Mouse (Mus musculus): Measurements from ENCODE around the gene Il23a. TPM values are rescaled to one million over a fixed set of nuclear protein-coding genes. Genes with fewer than 3 reads are reported as not detected.
"Not testable (repeated sequence)": the region's sequence is repeated elsewhere in the genome, so short reads cannot be mapped to it uniquely, and the experiment has no call there.

The Il23a gene
- polyA plus RNA-seq, 1 experiment from 2014 or later, result not detected

GRCm38 (mm10) chr10:128302785-128303125 lies 4.2 kb upstream of the Il23a start:
- WGBS (ENCODE audit: insufficient replicate concordance), result under 1% methylated on average over 9 of the region's 9 CpGs
- Histone ChIP-seq H3K4me2 (peak overlapping the region; percentile 89), H3K9me3 (replicated peaks) (no peaks in the 10 kb centered on the region), H3K4me3 (peak overlapping the region; percentile 69), H3K9ac (peak overlapping the region; percentile 85), H3K27ac (peak overlapping the region; percentile 86), H3K4me1 (peaks cover 28% of the 10 kb centered on the region), H3K36me3 (peaks cover 6% of the 10 kb centered on the region), H3K27me3 (replicated peaks) (no peaks in the 10 kb centered on the region)
- peak; percentile 40 for ATAC-seq

GRCm38 (mm10) chr10:128302357-128302756 lies 3.8 kb upstream of the Il23a start:
- Histone ChIP-seq H3K27ac (peak overlapping the region; percentile 86), H3K4me1 (peaks cover 30% of the 10 kb centered on the region), H3K9ac (peak overlapping the region; percentile 85), H3K9me3 (replicated peaks) (no peaks in the 10 kb centered on the region), H3K36me3 (peaks cover 6% of the 10 kb centered on the region), H3K27me3 (replicated peaks) (no peaks in the 10 kb centered on the region), H3K4me2 (peak overlapping the region; percentile 89), H3K4me3 (peak overlapping the region; percentile 69)
- WGBS (ENCODE audit: insufficient replicate concordance), result 23% methylated on average over 3 of the region's 3 CpGs
- ATAC-seq, result no peak

GRCm38 (mm10) chr10:128298243-128298642 lies 309 bp downstream of the Il23a start:
- H3K4me1 ChIP-seq, result peaks cover 13% of the 10 kb centered on the region
- no peak overlapping the region for H3K4me3 ChIP-seq
- H3K27me3 ChIP-seq (replicated peaks), result no peaks in the 10 kb centered on the region
- 47% methylated on average over 6 of the region's 6 CpGs for WGBS (ENCODE audit: insufficient replicate concordance)
- no peaks in the 10 kb centered on the region for H3K9me3 ChIP-seq (replicated peaks)
- no peak for ATAC-seq
- no peak overlapping the region for H3K27ac ChIP-seq
- H3K9ac ChIP-seq, result no peak overlapping the region
- no peak overlapping the region for H3K4me2 ChIP-seq
- no peaks in the 10 kb centered on the region for H3K36me3 ChIP-seq

- peak; percentile 24 for ATAC-seq
- Histone ChIP-seq H3K9me3 (replicated peaks) (no peaks in the 10 kb centered on the region), H3K9ac (no peak overlapping the region), H3K27ac (no peak overlapping the region), H3K4me2 (no peak overlapping the region), H3K4me1 (peaks cover 12% of the 10 kb centered on the region), H3K4me3 (no peak overlapping the region), H3K36me3 (no peaks in the 10 kb centered on the region), H3K27me3 (replicated peaks) (no peaks in the 10 kb centered on the region)
- WGBS (ENCODE audit: insufficient replicate concordance), result 70% methylated on average over 11 of the region's 11 CpGs
Observed at GRCm38 (mm10) chr10:128297622-128298021, 930 bp downstream of the Il23a start.

DNA sequence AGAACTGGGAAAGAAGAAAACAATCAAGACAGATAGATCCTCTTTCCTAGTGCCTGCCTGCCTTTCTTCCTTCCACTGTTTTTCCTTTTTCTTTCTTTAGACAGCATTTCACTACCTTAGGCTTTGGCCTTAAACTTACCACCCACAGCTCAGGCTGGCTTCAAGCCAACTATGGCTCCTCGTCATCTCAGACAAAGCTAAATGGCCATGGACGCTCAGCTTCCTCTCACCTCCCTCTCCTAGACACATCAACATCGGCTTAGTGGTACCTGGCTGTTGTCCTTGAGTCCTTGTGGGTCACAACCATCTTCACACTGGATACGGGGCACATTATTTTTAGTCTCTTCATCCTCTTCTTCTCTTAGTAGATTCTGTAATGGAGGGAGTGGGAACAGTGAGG lies 1.3 kb downstream of the Il23a start:
- no peak overlapping the region for H3K4me3 ChIP-seq
- no peak overlapping the region for H3K27ac ChIP-seq
- no peak overlapping the region for H3K9ac ChIP-seq
- H3K4me1 ChIP-seq, result peaks cover 8% of the 10 kb centered on the region
- no peaks in the 10 kb centered on the region for H3K27me3 ChIP-seq (replicated peaks)
- peaks cover 4% of the 10 kb centered on the region for H3K36me3 ChIP-seq
- H3K4me2 ChIP-seq, result no peak overlapping the region
- no peaks in the 10 kb centered on the region for H3K9me3 ChIP-seq (replicated peaks)
- ATAC-seq, result no peak
- WGBS (ENCODE audit: insufficient replicate concordance), result 69% methylated on average over 4 of the region's 4 CpGs

- Histone ChIP-seq H3K9ac (no peak overlapping the region), H3K36me3 (peaks cover 9% of the 10 kb centered on the region), H3K27me3 (replicated peaks) (no peaks in the 10 kb centered on the region), H3K27ac (no peak overlapping the region), H3K4me3 (no peak overlapping the region), H3K4me1 (peaks cover 6% of the 10 kb centered on the region; the same call in 1 of the 2 replicates), H3K4me2 (no peak overlapping the region), H3K9me3 (replicated peaks) (no peaks in the 10 kb centered on the region)
- ATAC-seq, result no peak
- 68% methylated on average over 13 of the region's 13 CpGs for WGBS (ENCODE audit: insufficient replicate concordance)
Observed at GRCm38 (mm10) chr10:128296370-128297090, 2.0 kb downstream of the Il23a start.

DNA sequence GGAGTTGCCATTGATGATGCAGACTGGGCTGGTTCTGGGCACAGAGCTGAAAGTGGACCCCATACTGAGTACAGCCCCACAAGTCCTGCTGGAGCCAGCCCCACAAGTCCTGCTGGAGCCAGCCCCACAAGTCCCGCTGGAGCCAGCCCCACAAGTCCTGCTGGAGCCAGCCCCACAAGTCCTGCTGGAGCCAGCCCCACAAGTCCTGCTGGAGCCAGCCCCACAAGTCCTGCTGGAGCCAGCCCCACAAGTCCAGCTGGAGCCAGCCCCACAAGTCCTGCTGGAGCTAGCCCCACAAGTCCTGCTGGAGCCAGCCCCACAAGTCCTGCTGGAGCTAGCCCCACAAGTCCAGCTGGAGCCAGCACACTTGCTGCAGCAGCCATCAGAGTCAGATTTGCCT lies 8.0 kb downstream of the Il23a start:
- not testable (repeated sequence) for H3K27ac ChIP-seq; H3K4me2 ChIP-seq; H3K9me3 ChIP-seq (replicated peaks); H3K4me3 ChIP-seq; ATAC-seq; H3K9ac ChIP-seq; H3K4me1 ChIP-seq; H3K27me3 ChIP-seq (replicated peaks)
- H3K36me3 ChIP-seq, result peaks cover 57% of the 10 kb centered on the region
- WGBS (ENCODE audit: insufficient replicate concordance), result 86% methylated on average over 1 of the region's 1 CpGs

DNA sequence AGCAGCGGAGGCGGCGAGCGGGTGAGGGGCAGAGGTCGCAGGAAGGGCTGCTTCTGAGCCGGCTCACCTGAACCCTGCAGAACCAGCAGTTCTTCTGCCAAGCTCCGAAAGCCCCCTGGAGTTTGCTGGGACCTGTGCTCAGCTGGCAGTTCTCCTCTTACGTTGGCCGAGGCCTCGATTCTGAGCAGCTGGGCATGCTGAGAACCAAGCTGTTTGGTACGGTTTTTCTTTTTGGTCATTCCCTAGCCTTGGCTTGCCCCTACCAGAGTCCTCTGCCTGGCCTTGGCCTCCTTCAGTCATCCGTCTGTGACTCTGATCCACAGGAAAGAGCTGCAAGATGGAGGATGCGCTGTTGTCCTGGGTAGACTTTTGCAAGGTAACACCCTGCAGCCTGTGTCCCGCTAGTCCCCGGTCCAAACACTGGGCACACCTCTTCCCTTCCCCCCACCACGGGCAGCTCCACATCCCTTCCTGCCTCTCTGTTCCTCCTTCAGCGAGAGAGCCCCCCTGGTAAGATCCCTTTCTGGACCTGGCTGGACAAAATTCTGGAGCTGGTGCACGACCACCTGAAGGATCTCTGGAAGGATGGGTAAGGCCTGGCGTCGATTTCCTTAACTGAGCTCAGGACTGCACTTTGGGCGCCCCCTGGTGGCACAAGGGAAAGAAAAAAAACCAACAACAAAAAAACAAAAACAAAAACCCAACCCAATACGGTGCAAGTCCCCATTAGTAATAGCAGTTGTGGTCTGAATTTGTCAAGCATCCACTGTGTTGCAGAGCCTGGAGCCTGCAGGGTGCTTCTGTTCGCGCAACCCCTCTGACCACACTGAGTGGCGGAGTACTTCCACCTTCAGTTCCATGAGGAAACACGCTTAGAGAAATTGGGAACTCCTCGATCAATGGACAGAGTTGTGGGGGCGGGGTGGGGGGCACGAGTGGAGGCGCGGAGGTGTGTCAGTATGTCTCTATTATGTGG lies 14.7 kb downstream of the Il23a start:
- Histone ChIP-seq H3K27ac (no peak overlapping the region), H3K36me3 (peaks cover 92% of the 10 kb centered on the region), H3K9ac (no peak overlapping the region), H3K27me3 (replicated peaks) (no peaks in the 10 kb centered on the region), H3K4me3 (no peak overlapping the region), H3K4me1 (no peaks in the 10 kb centered on the region), H3K9me3 (replicated peaks) (no peaks in the 10 kb centered on the region), H3K4me2 (no peak overlapping the region)
- 65% methylated on average over 31 of the region's 31 CpGs for WGBS (ENCODE audit: insufficient replicate concordance)
- 0 out of 2 replicates have a peak, but pooled peaks have one; percentile 17 for ATAC-seq

GRCm38 (mm10) chr10:128282886-128283450 lies 15.6 kb downstream of the Il23a start:
- ATAC-seq, result no peak
- WGBS (ENCODE audit: insufficient replicate concordance), result 80% methylated on average over 20 of the region's 20 CpGs
- H3K9ac ChIP-seq, result no peak overlapping the region
- H3K36me3 ChIP-seq, result peaks cover 95% of the 10 kb centered on the region
- no peak overlapping the region for H3K27ac ChIP-seq
- no peak overlapping the region for H3K4me3 ChIP-seq
- no peak overlapping the region for H3K4me2 ChIP-seq
- H3K4me1 ChIP-seq, result no peaks in the 10 kb centered on the region
- H3K27me3 ChIP-seq (replicated peaks), result no peaks in the 10 kb centered on the region
- H3K9me3 ChIP-seq (replicated peaks), result no peaks in the 10 kb centered on the region

GRCm38 (mm10) chr10:128281682-128282081 lies 16.9 kb downstream of the Il23a start:
- Histone ChIP-seq H3K36me3 (peaks cover 96% of the 10 kb centered on the region), H3K4me1 (no peaks in the 10 kb centered on the region), H3K27me3 (replicated peaks) (no peaks in the 10 kb centered on the region), H3K4me3 (no peak overlapping the region), H3K27ac (no peak overlapping the region), H3K4me2 (no peak overlapping the region), H3K9ac (no peak overlapping the region), H3K9me3 (replicated peaks) (no peaks in the 10 kb centered on the region)
- 88% methylated on average over 14 of the region's 14 CpGs for WGBS (ENCODE audit: insufficient replicate concordance)
- ATAC-seq, result no peak

DNA sequence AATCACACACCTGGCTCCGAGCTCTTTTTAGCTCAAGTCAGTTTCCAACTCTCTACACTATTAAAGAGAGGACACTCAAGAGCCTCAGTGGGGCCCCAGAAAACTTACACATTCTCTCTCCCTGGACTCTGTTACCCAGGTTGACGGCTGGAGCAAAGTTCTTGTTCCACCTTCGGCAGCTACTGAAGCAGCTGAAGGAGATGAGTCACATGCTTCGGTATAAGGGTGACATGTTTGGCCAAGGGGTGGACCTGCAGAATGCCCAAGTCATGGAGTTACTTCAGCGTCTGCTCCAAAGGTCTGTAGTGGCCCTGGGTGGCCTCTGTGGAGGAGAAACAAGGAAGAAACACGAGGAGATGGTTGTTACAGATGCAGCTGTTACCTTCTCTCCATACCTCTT lies 17.6 kb downstream of the Il23a start:
- H3K27ac ChIP-seq, result no peak overlapping the region
- ATAC-seq, result no peak
- WGBS (ENCODE audit: insufficient replicate concordance), result 70% methylated on average over 6 of the region's 6 CpGs

GRCm38 (mm10) chr10:128278158-128278557 lies 20.4 kb downstream of the Il23a start:
- H3K27ac ChIP-seq, result no peak overlapping the region
- no peaks in the 10 kb centered on the region for H3K27me3 ChIP-seq (replicated peaks)
- H3K4me1 ChIP-seq, result peaks cover 5% of the 10 kb centered on the region; the same call in 1 of the 2 replicates
- no peak overlapping the region for H3K9ac ChIP-seq
- peaks cover 71% of the 10 kb centered on the region for H3K36me3 ChIP-seq
- WGBS (ENCODE audit: insufficient replicate concordance), result 72% methylated on average over 6 of the region's 6 CpGs
- H3K4me2 ChIP-seq, result no peak overlapping the region
- no peak for ATAC-seq
- H3K9me3 ChIP-seq (replicated peaks), result no peaks in the 10 kb centered on the region
- H3K4me3 ChIP-seq, result no peak overlapping the region

More for the DNA sequence above, 17.6 kb downstream of the Il23a start:
- Histone ChIP-seq H3K4me2 (no peak overlapping the region), H3K4me3 (no peak overlapping the region), H3K9ac (no peak overlapping the region), H3K9me3 (replicated peaks) (no peaks in the 10 kb centered on the region), H3K4me1 (no peaks in the 10 kb centered on the region), H3K27me3 (replicated peaks) (no peaks in the 10 kb centered on the region), H3K36me3 (peaks cover 93% of the 10 kb centered on the region)
